31 mouse cellular contexts compared by ENCODE assay signal in genomic region chr3:33967184-33967583, GRCm38 (mm10).
"Had no signal": no experiment of that assay in that cellular context is flagged by ENCODE, and none has a peak within 500 bp of the region (broad histone marks: within the 10 kb centered on the region; RNA-seq: fewer than 3 reads in every experiment).

No protein-coding gene starts in this region.

- ATAC-seq: liver, embryonic 12.5 days; liver, postnatal 0 days; lung, postnatal 0 days; midbrain, embryonic 13.5 days; midbrain, embryonic 15.5 days; midbrain, embryonic 16.5 days had no signal

- H3K4me3 ChIP-seq: limb, embryonic 10.5 days; limb, embryonic 12.5 days; limb, embryonic 13.5 days; limb, embryonic 15.5 days; liver, embryonic 12.5 days; liver, embryonic 13.5 days; liver, embryonic 15.5 days; lung, embryonic 15.5 days; megakaryocyte, embryonic 14.5 days; midbrain, embryonic 10.5 days; midbrain, embryonic 12.5 days; midbrain, embryonic 13.5 days; midbrain, embryonic 15.5 days; myocyte had no signal

- H3K36me3 ChIP-seq: limb, embryonic 10.5 days; limb, embryonic 12.5 days; limb, embryonic 13.5 days; limb, embryonic 15.5 days; liver, embryonic 12.5 days; liver, embryonic 13.5 days; liver, embryonic 15.5 days; lung, embryonic 15.5 days; midbrain, embryonic 10.5 days; midbrain, embryonic 12.5 days; midbrain, embryonic 13.5 days; midbrain, embryonic 15.5 days had no signal

- H3K4me2 ChIP-seq: limb, embryonic 12.5 days; limb, embryonic 13.5 days; limb, embryonic 15.5 days; liver, embryonic 11.5 days; liver, embryonic 12.5 days; liver, embryonic 13.5 days; liver, embryonic 15.5 days; lung, embryonic 14.5 days; lung, embryonic 15.5 days; midbrain, embryonic 11.5 days; midbrain, embryonic 12.5 days; midbrain, embryonic 13.5 days; midbrain, embryonic 15.5 days had no signal

- DNase-seq: left cerebral cortex, postnatal 4 days; liver; liver, embryonic 13.5 days; liver, postnatal 0 days; lung, adult 18-20 months; lung, adult 2 months; lung, embryonic 14.5 days; lung, postnatal 10 days; lung, postnatal 14 days; lung, postnatal 36 days; lung, postnatal 4 days; midbrain, embryonic 14.5 days had no signal

- H3K27me3 ChIP-seq: limb, embryonic 12.5 days; limb, embryonic 13.5 days; limb, embryonic 15.5 days; liver, embryonic 12.5 days; liver, embryonic 13.5 days; liver, embryonic 15.5 days; lung, embryonic 15.5 days; megakaryocyte, embryonic 14.5 days; midbrain, embryonic 12.5 days; midbrain, embryonic 13.5 days; midbrain, embryonic 15.5 days had no signal

- H3K9me3 ChIP-seq: limb, embryonic 10.5 days; limb, embryonic 12.5 days; limb, embryonic 13.5 days; limb, embryonic 15.5 days; liver, embryonic 12.5 days; liver, embryonic 13.5 days; liver, embryonic 15.5 days; lung, embryonic 15.5 days; midbrain, embryonic 10.5 days; midbrain, embryonic 12.5 days; midbrain, embryonic 13.5 days; midbrain, embryonic 15.5 days had no signal

- H3K27ac ChIP-seq: limb, embryonic 10.5 days; limb, embryonic 12.5 days; limb, embryonic 13.5 days; limb, embryonic 15.5 days; liver, embryonic 12.5 days; liver, embryonic 13.5 days; liver, embryonic 14.5 days; liver, embryonic 15.5 days; lung, embryonic 15.5 days; macrophage; midbrain, embryonic 10.5 days; midbrain, embryonic 12.5 days; midbrain, embryonic 13.5 days; midbrain, embryonic 15.5 days had no signal

- H3K9ac ChIP-seq: limb, embryonic 12.5 days; limb, embryonic 13.5 days; limb, embryonic 15.5 days; liver, embryonic 12.5 days; liver, embryonic 13.5 days; liver, embryonic 14.5 days; liver, embryonic 15.5 days; liver, postnatal 0 days; lung, embryonic 14.5 days; lung, embryonic 15.5 days; midbrain, embryonic 12.5 days; midbrain, embryonic 13.5 days; midbrain, embryonic 15.5 days had no signal

- H3K4me1 ChIP-seq: limb, embryonic 10.5 days; limb, embryonic 12.5 days; limb, embryonic 13.5 days; limb, embryonic 15.5 days; liver, embryonic 12.5 days; liver, embryonic 13.5 days; liver, embryonic 15.5 days; lung, embryonic 15.5 days; midbrain, embryonic 10.5 days; midbrain, embryonic 12.5 days; midbrain, embryonic 13.5 days; midbrain, embryonic 15.5 days had no signal
